Mouse (Mus musculus): ENCODE data around the gene Clec11a. TPM values are rescaled to one million over a fixed set of nuclear protein-coding genes. Genes with fewer than 3 reads are reported as not detected.
A peak's percentile ranks its signal among the peaks of the same experiment; 100 is the strongest.

Clec11a gene
- polyA plus RNA-seq, 3 experiments from 2014 or later = 0.28 to 0.62 (median 0.34) TPM

GRCm38 (mm10) chr7:44276461-44277249 lies 30.0 kb downstream of the Clec11a start:
- no peak for ATAC-seq

GRCm38 (mm10) chr7:44275546-44275945 lies 31.2 kb downstream of the Clec11a start:
- no peak for ATAC-seq

- no peak for ATAC-seq
These were observed 32.6 kb downstream of the Clec11a start for GRCm38 (mm10) chr7:44274096-44274495.

- ATAC-seq = no peak
These were observed 33.3 kb downstream of the Clec11a start for GRCm38 (mm10) chr7:44273446-44273845.

- no peak for ATAC-seq
These were observed 34.2 kb downstream of the Clec11a start for GRCm38 (mm10) chr7:44272546-44272945.

- no peak for ATAC-seq
These were observed 35.4 kb downstream of the Clec11a start for GRCm38 (mm10) chr7:44271309-44271708.

GRCm38 (mm10) chr7:44269397-44269796 lies 37.3 kb downstream of the Clec11a start:
- ATAC-seq = no peak

GRCm38 (mm10) chr7:44268117-44268516 lies 38.6 kb downstream of the Clec11a start:
- no peak for ATAC-seq

GRCm38 (mm10) chr7:44262791-44263643 lies 43.7 kb downstream of the Clec11a start:
- ATAC-seq = peak; percentile 87

- no peak for ATAC-seq
These were observed 45.6 kb downstream of the Clec11a start, which contains the start of gene Gm15517 for GRCm38 (mm10) chr7:44261147-44261546. Gene Gm15517, plus strand, starts transcription at chr7:44261447.

- no peak for ATAC-seq
These were observed 46.3 kb downstream of the Clec11a start for GRCm38 (mm10) chr7:44260410-44260809.

GRCm38 (mm10) chr7:44257278-44257677 lies 49.4 kb downstream of the Clec11a start, which contains the start of gene Acp4:
Gene Acp4, minus strand, starts transcription at chr7:44257378.
- no peak for ATAC-seq

- no peak for ATAC-seq
These were observed 51.8 kb downstream of the Clec11a start for GRCm38 (mm10) chr7:44254930-44255329.

GRCm38 (mm10) chr7:44253023-44253616 lies 53.6 kb downstream of the Clec11a start:
- ATAC-seq = no peak

Other genes starting within 250 kb of the Clec11a start
- not detected for gene Klk1b21, start 204.6 kb downstream of the Clec11a start, polyA plus RNA-seq (2017; shearing (Covaris generic))
- not detected for gene Klk1b22, start 194.2 kb downstream of the Clec11a start, polyA plus RNA-seq (2017; shearing (Covaris generic))
- gene Klk1b16, start 170.1 kb downstream of the Clec11a start, polyA plus RNA-seq (2017; shearing (Covaris generic)) = not detected
- not detected for gene Klk1b24, start 118.7 kb downstream of the Clec11a start, polyA plus RNA-seq (2017; shearing (Covaris generic))
- not detected for gene Klk1b3, start 108.7 kb downstream of the Clec11a start, polyA plus RNA-seq (2017; shearing (Covaris generic))
- gene Klk1b4, start 99.5 kb downstream of the Clec11a start, polyA plus RNA-seq (2017; shearing (Covaris generic)) = not detected
- gene Klk1b5, start 91.0 kb downstream of the Clec11a start, polyA plus RNA-seq (2017; shearing (Covaris generic)) = not detected
- under 1 TPM in 1 of 3 experiments, not detected in 2; 0.44 TPM for gene Klk1, start 81.5 kb downstream of the Clec11a start, polyA plus RNA-seq (2017; shearing (Covaris generic))
- under 1 TPM in 1 of 3 experiments, not detected in 2; 0.38 TPM for gene Gm36864, start 70.7 kb downstream of the Clec11a start, polyA plus RNA-seq (2017; shearing (Covaris generic))
- gene 1700028J19Rik, start 60.2 kb downstream of the Clec11a start, polyA plus RNA-seq (2017; shearing (Covaris generic)) = 1 to 10 TPM; 1.3 to 2.5 (median 1.6) TPM
- 100 to 1,000 TPM in 1 of 3 experiments, 10 to 100 TPM in 2; 47.7 to 133 (median 97.4) TPM for gene 2410002F23Rik, start 60.2 kb downstream of the Clec11a start, polyA plus RNA-seq (2017; shearing (Covaris generic))
- gene Acp4, start 49.5 kb downstream of the Clec11a start, polyA plus RNA-seq (2017; shearing (Covaris generic)) = not detected
- gene Gm15517, start 45.5 kb downstream of the Clec11a start, polyA plus RNA-seq (2017; shearing (Covaris generic)) = not detected
- under 1 TPM; 0.15 to 0.62 (median 0.20) TPM for gene Shank1, start 3.4 kb upstream of the Clec11a start, polyA plus RNA-seq (2017; shearing (Covaris generic))
- gene Syt3, start 77.2 kb upstream of the Clec11a start, polyA plus RNA-seq (2017; shearing (Covaris generic)) = not detected
- gene 1700008O03Rik, start 78.9 kb upstream of the Clec11a start, polyA plus RNA-seq (2017; shearing (Covaris generic)) = not detected
- gene Lrrc4b, start 122.1 kb upstream of the Clec11a start, polyA plus RNA-seq (2017; shearing (Covaris generic)) = not detected
- gene Aspdh, start 158.5 kb upstream of the Clec11a start, polyA plus RNA-seq (2017; shearing (Covaris generic)) = not detected
- 10 to 100 TPM; 46.9 to 62.6 (median 47.0) TPM for gene Josd2, start 161.1 kb upstream of the Clec11a start, polyA plus RNA-seq (2017; shearing (Covaris generic))
- gene Emc10, start 189.6 kb upstream of the Clec11a start, polyA plus RNA-seq (2017; shearing (Covaris generic)) = 10 to 100 TPM; 21.0 to 22.5 (median 22.3) TPM
- gene Fam71e1, start 189.7 kb upstream of the Clec11a start, polyA plus RNA-seq (2017; shearing (Covaris generic)) = 1 to 10 TPM; 2.7 to 5.2 (median 3.9) TPM
- gene Mybpc2, start 217.8 kb upstream of the Clec11a start, polyA plus RNA-seq (2017; shearing (Covaris generic)) = not detected
- 1 to 10 TPM in 1 of 3 experiments, under 1 TPM in 2; 0.17 to 2.1 (median 0.86) TPM for gene Spib, start 225.2 kb upstream of the Clec11a start, polyA plus RNA-seq (2017; shearing (Covaris generic))
- 10 to 100 TPM; 21.0 to 32.4 (median 21.4) TPM for gene Pold1, start 241.9 kb upstream of the Clec11a start, polyA plus RNA-seq (2017; shearing (Covaris generic))
- 10 to 100 TPM; 43.0 to 52.2 (median 49.9) TPM for gene Nr1h2, start 247.0 kb upstream of the Clec11a start, polyA plus RNA-seq (2017; shearing (Covaris generic))